Mouse (Mus musculus) G1E (cell line): ENCODE data around the gene Khsrp.

Source experiments
- CTCF ChIP-seq: IDR thresholded peaks from 2 replicates; pipeline ENCODE4 v1.5.1; 2012; ENCODE audit warnings: low read depth, low read length, inconsistent platforms, mixed read lengths
- GATA1 ChIP-seq: IDR thresholded peaks from 2 replicates; pipeline ENCODE4 v1.6.1; 2012; ENCODE audit warnings: borderline replicate concordance, low read length, inconsistent platforms, mixed read lengths

- TF ChIP-seq GATA1 (no peak), CTCF (no peak)
Measured at GRCm38 (mm10) chr17:56996506-56996905, 34.8 kb downstream of the Khsrp start.
